In genomic region chr1:186434007-186434406, GRCm38 (mm10) we compare ENCODE assay signal across 18 mouse cellular contexts.
DNase-seq lines count a peak whose midpoint lies in the region; ATAC-seq lines count a peak whose summit lies in the region.
"Had no signal": no experiment of that assay in that cellular context is flagged by ENCODE, and none has a peak within 500 bp of the region (broad histone marks: within the 10 kb centered on the region; RNA-seq: fewer than 3 reads in every experiment).

No protein-coding gene starts in this region.

- H3K4me2 ChIP-seq in embryonic facial prominence, embryonic 14.5 days (ENCODE audit: low read depth, low read length), result no peak overlapping the region
- H3K4me2 ChIP-seq in hindbrain, embryonic 15.5 days, result no peak overlapping the region
- H3K4me2 ChIP-seq in hindbrain, embryonic 13.5 days, result no peak overlapping the region
- no peak overlapping the region for H3K4me2 ChIP-seq in forebrain, embryonic 16.5 days (ENCODE audit: low read length)
- H3K4me2 ChIP-seq: limb, embryonic 12.5 days; liver, embryonic 13.5 days; lung, embryonic 14.5 days had no signal

- H3K9ac ChIP-seq in embryonic facial prominence, embryonic 14.5 days (ENCODE audit: low read depth, low read length), result no peak overlapping the region
- H3K9ac ChIP-seq in hindbrain, embryonic 15.5 days, result no peak overlapping the region; the same call in 1 of the 2 replicates
- H3K9ac ChIP-seq in hindbrain, embryonic 13.5 days, result no peak overlapping the region
- no peak overlapping the region for H3K9ac ChIP-seq in forebrain, embryonic 16.5 days (replicated peaks; ENCODE audit: low read depth, low read length)
- H3K9ac ChIP-seq: limb, embryonic 12.5 days; liver, embryonic 13.5 days; lung, embryonic 14.5 days had no signal

- H3K27me3 ChIP-seq in embryonic facial prominence, embryonic 14.5 days (replicated peaks; ENCODE audit: control insufficient read depth, insufficient read depth, low read length), result no peaks in the 10 kb centered on the region
- no peaks in the 10 kb centered on the region for H3K27me3 ChIP-seq in embryonic facial prominence, embryonic 10.5 days (replicated peaks; ENCODE audit: low read depth, poor library complexity, severe bottlenecking)
- no peaks in the 10 kb centered on the region for H3K27me3 ChIP-seq in hindbrain, embryonic 15.5 days
- H3K27me3 ChIP-seq in hindbrain, embryonic 13.5 days, result no peaks in the 10 kb centered on the region
- no peaks in the 10 kb centered on the region for H3K27me3 ChIP-seq in forebrain, embryonic 16.5 days (replicated peaks; ENCODE audit: control insufficient read depth, insufficient read depth, low read length)
- H3K27me3 ChIP-seq: limb, embryonic 12.5 days; liver, embryonic 13.5 days; Patski had no signal

- DNase-seq in embryonic facial prominence, embryonic 14.5 days (ENCODE audit: low spot score), result peak; percentile 46
- DNase-seq in embryonic facial prominence, embryonic 10.5 days (ENCODE audit: low spot score), result no peak
- DNase-seq in Muller cell, postnatal 12 days (ENCODE audit: inconsistent ontology term), result peak; percentile 66
- DNase-seq in cerebellum, postnatal 4 days (ENCODE audit: low spot score in 2 of 2), result no peak
- no peak for DNase-seq in ovary, postnatal 14 days (ENCODE audit: low spot score)
- DNase-seq: adrenal gland, adult 8-10 months; gastrocnemius, postnatal 10 days; kidney, adult 18-20 months; kidney, postnatal 25 days; liver, embryonic 13.5 days; thymus, postnatal 14 days had no signal

- ATAC-seq in embryonic facial prominence, embryonic 14.5 days (ENCODE audit: low read depth), result no peak
- ATAC-seq in hindbrain, embryonic 15.5 days (ENCODE audit: low FRiP score, low read depth), result no peak
- ATAC-seq in hindbrain, embryonic 13.5 days (ENCODE audit: low FRiP score), result no peak
- no peak for ATAC-seq in forebrain, embryonic 16.5 days
- ATAC-seq: Patski had no signal

- H3K36me3 ChIP-seq in embryonic facial prominence, embryonic 14.5 days (ENCODE audit: control insufficient read depth, insufficient read depth, low read length), result no peaks in the 10 kb centered on the region
- no peaks in the 10 kb centered on the region for H3K36me3 ChIP-seq in embryonic facial prominence, embryonic 10.5 days (replicated peaks)
- no peaks in the 10 kb centered on the region for H3K36me3 ChIP-seq in hindbrain, embryonic 15.5 days
- H3K36me3 ChIP-seq in hindbrain, embryonic 13.5 days, result no peaks in the 10 kb centered on the region
- H3K36me3 ChIP-seq in forebrain, embryonic 16.5 days (ENCODE audit: control insufficient read depth, insufficient read depth), result no peaks in the 10 kb centered on the region
- H3K36me3 ChIP-seq: limb, embryonic 12.5 days; liver, embryonic 13.5 days had no signal

- H3K27ac ChIP-seq in embryonic facial prominence, embryonic 14.5 days (replicated peaks; ENCODE audit: low read depth, low read length), result peak overlapping the region; percentile 17; the same call in 1 of the 2 replicates
- H3K27ac ChIP-seq in embryonic facial prominence, embryonic 10.5 days (replicated peaks), result no peak overlapping the region; the same call in 1 of the 2 replicates
- peak overlapping the region; percentile 59 for H3K27ac ChIP-seq in hindbrain, embryonic 15.5 days (replicated peaks)
- no peak overlapping the region for H3K27ac ChIP-seq in hindbrain, embryonic 13.5 days
- H3K27ac ChIP-seq in forebrain, embryonic 16.5 days (ENCODE audit: low read length), result peak overlapping the region; percentile 67
- H3K27ac ChIP-seq: heart, adult 2 months; limb, embryonic 12.5 days; liver, embryonic 13.5 days had no signal

- H3K9me3 ChIP-seq in embryonic facial prominence, embryonic 14.5 days (ENCODE audit: control insufficient read depth, low read length), result no peaks in the 10 kb centered on the region
- H3K9me3 ChIP-seq in embryonic facial prominence, embryonic 10.5 days, result no peaks in the 10 kb centered on the region
- H3K9me3 ChIP-seq in hindbrain, embryonic 15.5 days, result no peaks in the 10 kb centered on the region
- no peaks in the 10 kb centered on the region for H3K9me3 ChIP-seq in hindbrain, embryonic 13.5 days
- no peaks in the 10 kb centered on the region for H3K9me3 ChIP-seq in forebrain, embryonic 16.5 days (ENCODE audit: control insufficient read depth, low read length)
- H3K9me3 ChIP-seq: limb, embryonic 12.5 days; liver, embryonic 13.5 days had no signal

- no peak overlapping the region for H3K4me3 ChIP-seq in embryonic facial prominence, embryonic 14.5 days (ENCODE audit: low read depth, low read length)
- H3K4me3 ChIP-seq in embryonic facial prominence, embryonic 10.5 days, result no peak overlapping the region
- H3K4me3 ChIP-seq in hindbrain, embryonic 15.5 days, result no peak overlapping the region
- H3K4me3 ChIP-seq in hindbrain, embryonic 13.5 days, result no peak overlapping the region
- no peak overlapping the region for H3K4me3 ChIP-seq in forebrain, embryonic 16.5 days (replicated peaks; ENCODE audit: low read length)
- H3K4me3 ChIP-seq: heart, adult 2 months; limb, embryonic 12.5 days; liver, embryonic 13.5 days had no signal

- peaks cover 8% of the 10 kb centered on the region for H3K4me1 ChIP-seq in embryonic facial prominence, embryonic 14.5 days (ENCODE audit: control insufficient read depth, insufficient read depth, low read length)
- H3K4me1 ChIP-seq in embryonic facial prominence, embryonic 10.5 days, result peaks cover 23% of the 10 kb centered on the region
- H3K4me1 ChIP-seq in hindbrain, embryonic 15.5 days (replicated peaks), result peaks cover 16% of the 10 kb centered on the region
- H3K4me1 ChIP-seq in hindbrain, embryonic 13.5 days (replicated peaks), result peaks cover 26% of the 10 kb centered on the region
- H3K4me1 ChIP-seq in forebrain, embryonic 16.5 days (replicated peaks; ENCODE audit: control insufficient read depth, insufficient read depth, low read length), result peaks cover 19% of the 10 kb centered on the region
- H3K4me1 ChIP-seq: liver, embryonic 13.5 days had no signal

- 67% methylated on average over 2 of the region's 2 CpGs for WGBS in embryonic facial prominence, embryonic 14.5 days
- 68% methylated on average over 2 of the region's 2 CpGs for WGBS in embryonic facial prominence, embryonic 10.5 days
- 50% methylated on average over 2 of the region's 2 CpGs for WGBS in hindbrain, embryonic 15.5 days
- 35% methylated on average over 2 of the region's 2 CpGs for WGBS in hindbrain, embryonic 13.5 days
- 30% methylated on average over 2 of the region's 2 CpGs for WGBS in forebrain, embryonic 16.5 days

Comparison
In these comparisons a context has a peak if more than half of its experiments do, and no peak if none do; other contexts are left out.
1. DNase-seq: peak in embryonic facial prominence, embryonic 14.5 days (single experiment) and Muller cell, postnatal 12 days (single experiment); none in embryonic facial prominence, embryonic 10.5 days (single experiment), cerebellum, postnatal 4 days (0 of 2) and ovary, postnatal 14 days (single experiment).
2. H3K27ac ChIP-seq: peak in embryonic facial prominence, embryonic 14.5 days (single experiment), hindbrain, embryonic 15.5 days (single experiment) and forebrain, embryonic 16.5 days (single experiment); none in embryonic facial prominence, embryonic 10.5 days (single experiment) and hindbrain, embryonic 13.5 days (single experiment).